Mouse (Mus musculus): ENCODE data around the gene Dlx1. TPM values are rescaled to one million over a fixed set of nuclear protein-coding genes. Genes with fewer than 3 reads are reported as not detected.

The Dlx1 gene
- polyA plus RNA-seq, 1 experiment from 2014 or later, result 3.9 TPM

DNA sequence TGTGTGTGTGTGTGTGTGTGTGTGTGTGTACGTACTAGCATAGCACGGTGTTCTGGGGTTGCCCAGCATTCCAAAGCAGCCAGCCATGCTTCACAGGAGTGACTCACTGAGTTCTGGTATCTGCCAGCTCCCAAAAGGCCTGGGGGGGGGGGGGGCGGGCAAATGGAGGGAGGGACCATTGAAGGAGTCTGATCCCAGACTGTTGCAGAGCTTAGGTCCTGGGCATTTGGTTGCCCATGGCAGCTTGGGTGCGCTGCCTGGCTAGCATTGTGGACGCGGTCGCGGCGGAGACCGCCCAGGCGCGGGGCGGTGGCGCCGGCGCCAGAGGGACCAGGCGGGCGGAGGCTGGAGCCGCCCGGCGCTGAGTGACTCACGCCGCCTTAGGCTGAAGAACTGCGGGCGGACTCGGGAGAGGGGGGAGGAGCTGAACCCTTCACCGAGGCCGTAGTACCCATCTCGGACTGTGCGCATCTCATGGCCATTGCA, 14.9 kb downstream of the Dlx1 start:
- no peak overlapping the region for H3K27ac ChIP-seq
- no peak overlapping the region for H3K9ac ChIP-seq
- ATAC-seq (ENCODE audit: insufficient number of reproducible peaks, low FRiP score, low TSS enrichment, low read depth), result 0 out of 2 replicates have a peak, but pooled peaks have one; percentile 15

DNA sequence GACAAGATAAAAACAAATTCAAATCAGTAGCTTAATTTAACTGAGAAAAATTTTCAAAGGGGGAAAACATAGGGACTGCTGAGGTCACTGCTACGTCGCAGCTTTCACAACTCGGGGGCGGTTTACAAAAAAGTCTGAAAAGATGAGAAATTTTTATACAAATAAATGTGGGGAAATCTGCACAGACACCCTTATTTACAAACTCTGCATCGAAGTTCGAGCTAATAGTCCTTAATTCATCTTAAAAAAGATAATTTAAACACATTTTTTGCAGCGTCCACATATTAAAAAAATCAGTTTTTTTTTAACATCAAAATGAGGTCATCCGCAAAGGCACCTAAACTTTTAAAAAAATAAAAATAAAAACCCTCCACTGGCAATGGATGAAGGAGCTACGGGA, 15.6 kb downstream of the Dlx1 start:
- H3K4me3 ChIP-seq, result peak overlapping the region; percentile 48
- peaks cover 71% of the 10 kb centered on the region for H3K4me1 ChIP-seq
- no peak overlapping the region for H3K27ac ChIP-seq

More for the DNA sequence above, 14.9 kb downstream of the Dlx1 start:
- Histone ChIP-seq H3K27me3 (peaks cover 91% of the 10 kb centered on the region), H3K36me3 (no peaks in the 10 kb centered on the region), H3K4me1 (peaks cover 73% of the 10 kb centered on the region), H3K4me3 (peak overlapping the region; percentile 25), H3K4me2 (peak overlapping the region; percentile 37), H3K9me3 (no peaks in the 10 kb centered on the region)
- WGBS, result under 1% methylated on average over 30 of the region's 30 CpGs

DNA sequence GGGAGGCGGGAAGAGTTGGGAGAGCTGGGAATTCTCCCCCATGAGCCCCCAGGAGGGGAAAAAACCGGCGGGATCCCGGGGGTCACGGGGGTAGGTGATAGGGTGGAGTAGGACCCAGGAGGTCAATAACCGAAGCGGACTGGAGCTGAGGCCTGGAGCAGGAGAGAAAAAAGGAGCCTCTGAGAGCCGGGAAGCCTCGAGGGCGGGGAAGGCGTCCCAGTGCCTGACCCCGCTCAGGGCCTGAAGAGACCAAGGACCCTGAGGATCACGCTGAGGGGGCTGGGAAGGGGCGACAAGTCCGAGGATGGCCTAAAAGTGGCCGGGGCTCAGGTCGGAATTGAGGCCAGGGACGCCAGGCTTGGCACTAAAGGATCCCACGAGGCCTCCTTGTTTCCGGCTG, 16.0 kb downstream of the Dlx1 start:
- Histone ChIP-seq H3K9me3 (no peaks in the 10 kb centered on the region), H3K27ac (no peak overlapping the region), H3K4me3 (peak overlapping the region; percentile 48), H3K4me1 (peaks cover 67% of the 10 kb centered on the region), H3K9ac (no peak overlapping the region), H3K4me2 (peak overlapping the region; percentile 34), H3K36me3 (no peaks in the 10 kb centered on the region), H3K27me3 (peaks cover 91% of the 10 kb centered on the region)
- no peak for ATAC-seq (ENCODE audit: insufficient number of reproducible peaks, low FRiP score, low TSS enrichment, low read depth)
- WGBS, result 5% methylated on average over 20 of the region's 20 CpGs

More for the DNA sequence above, 15.6 kb downstream of the Dlx1 start:
- H3K9ac ChIP-seq, result no peak overlapping the region
- H3K9me3 ChIP-seq, result no peaks in the 10 kb centered on the region
- no peaks in the 10 kb centered on the region for H3K36me3 ChIP-seq
- ATAC-seq (ENCODE audit: insufficient number of reproducible peaks, low FRiP score, low TSS enrichment, low read depth), result no peak
- H3K4me2 ChIP-seq, result peak overlapping the region; percentile 34; the same call in 1 of the 2 replicates
- peaks cover 91% of the 10 kb centered on the region for H3K27me3 ChIP-seq
- WGBS, result 3% methylated on average over 9 of the region's 9 CpGs

DNA sequence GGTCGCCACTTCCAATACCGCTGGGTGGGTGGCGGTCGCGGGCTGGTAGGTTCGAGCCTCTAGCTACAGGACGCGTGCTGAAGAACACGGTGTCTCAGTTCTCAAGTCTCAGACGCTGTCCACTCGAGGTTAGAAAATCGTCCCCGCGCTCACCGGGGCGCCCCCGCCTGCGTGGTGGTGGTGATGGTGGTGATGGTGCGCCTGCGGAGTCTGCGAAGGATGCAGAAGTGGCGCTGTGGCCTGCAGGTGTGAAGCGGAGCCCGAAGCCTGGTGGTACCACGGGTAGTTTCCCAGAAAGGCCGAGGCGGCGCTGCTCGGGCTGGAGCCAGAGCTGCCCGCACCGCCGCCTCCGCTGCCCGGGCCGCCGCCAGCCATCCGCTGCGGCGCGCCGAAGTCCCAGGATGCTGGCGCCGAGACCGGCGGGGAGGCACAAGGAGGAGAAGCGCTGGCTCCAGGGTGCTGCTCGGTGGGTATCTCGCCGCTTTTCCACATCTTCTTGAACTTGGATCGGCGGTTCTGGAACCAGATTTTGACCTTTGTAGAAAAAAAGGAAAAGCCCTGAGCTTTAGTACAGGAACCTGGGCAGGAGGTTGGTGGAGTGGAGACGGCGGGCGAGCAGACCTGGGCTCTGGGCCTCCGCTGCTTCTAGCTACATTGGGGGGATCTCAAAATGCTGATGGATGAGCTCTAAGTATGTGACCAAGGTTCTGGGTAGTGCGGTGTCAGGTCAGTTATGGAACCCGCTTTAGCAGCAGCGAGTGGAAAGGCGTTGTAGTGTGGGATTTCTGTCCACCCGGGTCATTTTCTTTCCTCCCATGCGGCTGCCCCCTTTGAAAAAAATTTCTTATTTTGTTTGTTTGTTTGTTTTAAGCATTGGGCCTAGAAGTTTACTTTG, 16.7 kb downstream of the Dlx1 start:
- Histone ChIP-seq H3K36me3 (no peaks in the 10 kb centered on the region), H3K9ac (no peak overlapping the region), H3K4me2 (peak overlapping the region; percentile 34), H3K9me3 (no peaks in the 10 kb centered on the region), H3K27ac (no peak overlapping the region), H3K27me3 (peaks cover 90% of the 10 kb centered on the region), H3K4me3 (peak overlapping the region; percentile 48), H3K4me1 (peaks cover 60% of the 10 kb centered on the region)
- 3% methylated on average over 61 of the region's 61 CpGs for WGBS
- ATAC-seq (ENCODE audit: insufficient number of reproducible peaks, low FRiP score, low TSS enrichment, low read depth), result no peak

DNA sequence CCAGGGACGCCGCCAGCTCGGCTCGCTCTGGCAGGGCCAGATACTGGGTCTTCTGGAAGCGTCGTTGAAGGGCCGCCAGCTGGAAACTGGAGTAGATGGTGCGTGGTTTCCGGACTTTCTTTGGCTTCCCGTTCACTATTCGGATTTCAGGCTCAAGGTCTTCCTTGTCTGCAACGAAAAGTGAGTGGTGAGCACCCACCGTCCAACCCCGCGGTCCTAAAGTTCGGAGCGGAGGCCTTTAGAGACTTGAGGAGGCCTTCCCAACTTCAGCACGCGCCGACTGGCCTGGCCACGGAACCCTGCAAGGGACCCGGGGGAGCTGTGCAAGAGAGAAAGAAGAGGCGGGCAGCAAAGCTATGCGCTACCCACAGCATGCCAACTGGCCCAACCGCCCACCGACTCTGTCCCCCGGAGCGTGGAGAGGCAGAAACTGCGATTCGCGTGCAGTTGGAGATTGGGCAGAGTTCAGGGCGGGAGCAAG, 17.5 kb downstream of the Dlx1 start:
- Histone ChIP-seq H3K36me3 (no peaks in the 10 kb centered on the region), H3K4me1 (peaks cover 53% of the 10 kb centered on the region), H3K4me3 (peak overlapping the region; percentile 48), H3K9ac (no peak overlapping the region), H3K4me2 (peak overlapping the region; percentile 95), H3K27ac (no peak overlapping the region), H3K9me3 (no peaks in the 10 kb centered on the region), H3K27me3 (peaks cover 90% of the 10 kb centered on the region)
- ATAC-seq (ENCODE audit: insufficient number of reproducible peaks, low FRiP score, low TSS enrichment, low read depth), result no peak
- 1% methylated on average over 32 of the region's 32 CpGs for WGBS

DNA sequence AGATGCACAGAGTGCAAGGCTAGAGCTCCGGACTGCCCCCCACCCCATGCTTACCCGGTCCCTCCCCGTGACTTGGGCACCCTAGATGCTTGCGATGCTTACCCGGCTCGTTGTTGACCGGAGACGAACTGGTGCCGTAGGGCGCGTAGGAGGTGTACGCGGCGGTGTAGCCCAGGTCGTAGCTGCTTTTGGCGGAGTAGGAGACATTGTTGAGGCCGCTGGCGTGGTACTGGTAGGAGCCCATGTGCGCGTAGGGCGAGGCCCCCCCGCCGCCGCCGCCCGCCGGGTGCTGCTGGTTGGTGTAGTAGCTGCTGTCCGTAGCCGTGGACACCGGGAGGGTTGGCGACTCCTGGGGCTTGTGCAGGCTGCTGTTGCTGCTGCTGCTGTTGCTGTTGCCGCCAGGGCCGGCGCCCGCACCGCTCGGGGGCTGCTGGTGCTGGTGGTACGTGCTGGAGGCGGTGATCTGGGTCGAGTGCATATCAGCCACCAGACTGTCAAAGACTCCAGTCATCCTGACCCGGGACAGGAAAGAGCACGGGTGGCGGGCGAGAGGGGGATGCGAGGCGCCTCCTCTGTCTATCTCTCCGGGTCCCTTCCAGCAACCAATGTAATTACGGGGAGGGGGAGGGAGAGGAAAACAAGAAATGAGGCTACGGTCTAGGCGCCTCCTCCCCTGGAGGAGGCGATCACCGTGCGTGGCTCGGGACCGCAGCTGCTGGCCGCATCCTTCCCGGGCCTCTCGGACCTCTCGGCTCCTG, 18.1 kb downstream of the Dlx1 start:
- H3K4me1 ChIP-seq, result peaks cover 47% of the 10 kb centered on the region
- H3K4me3 ChIP-seq, result peak overlapping the region; percentile 48
- H3K4me2 ChIP-seq, result peak overlapping the region; percentile 95
- under 1% methylated on average over 59 of the region's 59 CpGs for WGBS
- H3K9me3 ChIP-seq, result no peaks in the 10 kb centered on the region
- H3K27me3 ChIP-seq, result peaks cover 88% of the 10 kb centered on the region
- no peaks in the 10 kb centered on the region for H3K36me3 ChIP-seq
- no peak for ATAC-seq (ENCODE audit: insufficient number of reproducible peaks, low FRiP score, low TSS enrichment, low read depth)
- no peak overlapping the region for H3K27ac ChIP-seq
- peak overlapping the region; percentile 39 for H3K9ac ChIP-seq

DNA sequence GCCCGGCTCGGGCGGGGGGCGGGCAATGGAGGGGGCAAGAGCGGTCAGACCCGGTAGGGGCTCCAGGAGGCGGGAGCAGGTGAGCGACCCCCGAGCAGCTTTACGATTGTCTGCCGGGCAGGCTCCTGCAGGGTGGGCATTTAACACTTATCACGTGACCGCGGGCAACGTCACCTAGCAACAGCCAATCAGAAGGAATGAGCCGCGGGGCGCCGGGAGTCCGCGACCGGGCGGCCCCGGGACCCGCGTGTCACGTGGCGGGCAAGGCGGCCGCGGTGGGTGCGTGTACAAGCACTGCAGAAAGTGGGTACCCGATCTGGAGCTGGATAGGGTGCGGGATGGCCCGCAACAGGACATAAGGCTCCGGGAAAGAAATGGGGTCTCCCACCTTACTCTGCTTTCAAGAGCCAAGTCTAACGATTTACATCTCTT, 18.7 kb downstream of the Dlx1 start, which contains the start of gene Dlx2:
Dlx2 (minus strand) TSS at position 115 of the 432 bp plus-strand sequence.
- no peak within 1 kb of the TSS for H3K27ac ChIP-seq
- peak within 1 kb of the TSS; percentile 95 for H3K4me2 ChIP-seq
- WGBS, result under 1% methylated on average over 37 of the region's 37 CpGs
- peak within 1 kb of the TSS; percentile 48 for H3K4me3 ChIP-seq
- no peaks in the 10 kb centered on the region for H3K9me3 ChIP-seq
- H3K4me1 ChIP-seq, result peaks cover 41% of the 10 kb centered on the region
- no peaks in the 10 kb centered on the region for H3K36me3 ChIP-seq
- H3K27me3 ChIP-seq, result peaks cover 88% of the 10 kb centered on the region
- ATAC-seq (ENCODE audit: insufficient number of reproducible peaks, low FRiP score, low TSS enrichment, low read depth), result no peak
- H3K9ac ChIP-seq, result peak within 1 kb of the TSS; percentile 39

DNA sequence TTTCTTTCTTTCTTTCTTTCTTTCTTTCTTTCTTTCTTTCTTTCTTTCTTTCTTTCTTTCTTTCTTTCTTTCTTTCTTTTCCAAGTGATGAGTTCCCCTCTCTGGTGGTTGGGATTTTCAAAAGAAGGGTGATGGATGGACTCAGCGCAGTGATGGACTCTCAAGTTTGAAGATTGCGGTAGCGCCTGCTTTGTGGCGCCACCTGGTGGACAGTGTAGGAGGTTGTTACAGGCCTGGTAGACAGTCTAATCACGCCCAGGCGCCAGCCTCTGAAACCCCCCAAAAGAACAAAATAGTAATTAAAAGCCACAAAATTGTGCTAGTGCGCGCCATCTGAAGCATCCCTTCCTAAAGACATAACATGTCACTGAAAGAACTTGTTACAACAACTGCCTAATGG, 19.9 kb downstream of the Dlx1 start:
- no peak overlapping the region for H3K27ac ChIP-seq
- peaks cover 87% of the 10 kb centered on the region for H3K27me3 ChIP-seq
- 4% methylated on average over 8 of the region's 8 CpGs for WGBS
- H3K36me3 ChIP-seq, result no peaks in the 10 kb centered on the region
- H3K9me3 ChIP-seq, result no peaks in the 10 kb centered on the region
- H3K4me2 ChIP-seq, result no peak overlapping the region
- H3K9ac ChIP-seq, result no peak overlapping the region
- H3K4me3 ChIP-seq, result no peak overlapping the region
- peaks cover 33% of the 10 kb centered on the region for H3K4me1 ChIP-seq
- no peak for ATAC-seq (ENCODE audit: insufficient number of reproducible peaks, low FRiP score, low TSS enrichment, low read depth)

DNA sequence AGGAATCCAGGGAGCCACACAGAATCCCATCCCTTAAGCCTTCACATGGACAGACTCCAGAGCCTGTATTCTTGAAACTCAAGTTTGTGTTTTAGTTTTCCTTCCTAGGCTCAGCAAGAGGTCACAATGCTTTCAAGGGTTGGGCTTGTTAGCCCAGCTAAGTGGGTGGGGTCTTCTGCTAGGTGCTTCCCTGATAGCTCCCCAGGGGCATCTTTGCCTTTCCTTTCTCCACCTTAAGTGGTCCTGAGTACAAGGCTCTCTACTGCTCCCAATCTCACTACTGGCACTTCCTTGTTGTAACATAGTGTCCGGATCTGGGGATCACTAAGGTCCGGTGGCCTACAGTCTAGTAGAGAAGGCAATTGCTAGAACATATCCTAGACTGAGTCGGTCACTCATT, 22.4 kb downstream of the Dlx1 start:
- Histone ChIP-seq H3K4me2 (no peak overlapping the region), H3K4me3 (no peak overlapping the region), H3K9me3 (no peaks in the 10 kb centered on the region), H3K27me3 (peaks cover 79% of the 10 kb centered on the region), H3K27ac (no peak overlapping the region), H3K36me3 (no peaks in the 10 kb centered on the region), H3K9ac (no peak overlapping the region), H3K4me1 (peaks cover 17% of the 10 kb centered on the region)
- ATAC-seq (ENCODE audit: insufficient number of reproducible peaks, low FRiP score, low TSS enrichment, low read depth), result no peak
- 35% methylated on average over 3 of the region's 3 CpGs for WGBS

DNA sequence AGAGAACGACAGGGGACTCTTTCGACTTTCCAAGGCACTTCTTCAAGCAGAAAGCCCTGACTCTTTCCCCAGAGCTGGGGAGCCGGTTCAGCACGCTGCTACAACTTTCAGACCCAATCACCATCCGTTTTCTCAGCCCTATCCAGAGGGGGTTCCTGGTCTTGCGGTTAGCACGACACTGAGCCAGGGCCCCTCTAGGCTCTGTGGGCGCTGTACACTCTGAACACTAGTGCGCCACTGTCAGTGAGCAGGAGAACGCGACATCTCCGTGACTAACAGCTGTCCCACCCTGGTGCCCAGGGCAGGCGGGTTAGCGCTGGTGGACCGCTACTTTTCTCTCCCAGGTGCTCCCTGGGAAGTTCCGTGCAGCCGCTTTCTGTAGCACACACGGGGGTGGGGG, 23.8 kb downstream of the Dlx1 start:
- no peak overlapping the region for H3K27ac ChIP-seq
- no peak for ATAC-seq (ENCODE audit: insufficient number of reproducible peaks, low FRiP score, low TSS enrichment, low read depth)
- WGBS, result 3% methylated on average over 17 of the region's 18 CpGs
- peaks cover 65% of the 10 kb centered on the region for H3K27me3 ChIP-seq
- H3K9me3 ChIP-seq, result no peaks in the 10 kb centered on the region
- H3K9ac ChIP-seq, result no peak overlapping the region
- peak overlapping the region; percentile 22; the same call in 1 of the 2 replicates for H3K4me2 ChIP-seq
- peaks cover 3% of the 10 kb centered on the region for H3K4me1 ChIP-seq
- H3K36me3 ChIP-seq, result no peaks in the 10 kb centered on the region
- H3K4me3 ChIP-seq, result no peak overlapping the region

DNA sequence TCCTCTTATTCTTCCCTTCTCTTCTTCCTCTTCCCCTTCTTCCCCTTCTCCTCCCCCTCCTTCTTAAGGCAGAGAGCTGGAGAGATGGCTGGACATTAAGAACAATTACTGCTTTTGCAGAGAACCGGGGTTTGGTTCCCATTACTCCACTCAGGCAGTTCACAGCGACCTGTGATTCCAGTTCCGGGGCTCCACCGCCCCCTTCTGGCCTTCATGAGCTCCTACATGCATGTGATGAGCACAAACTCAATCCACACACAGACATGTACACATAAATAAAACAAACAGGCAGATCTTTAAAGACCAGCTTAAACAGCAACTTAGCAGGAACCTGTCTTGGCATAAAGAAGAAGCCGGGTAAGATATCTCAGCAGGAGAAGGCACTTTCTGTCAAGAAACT, 28.2 kb downstream of the Dlx1 start:
- 65% methylated on average over 5 of the region's 5 CpGs for WGBS
- Histone ChIP-seq H3K9me3 (0 out of 2 replicates have a peak, but pooled peaks cover 2% of the 10 kb centered on the region), H3K27me3 (peaks cover 29% of the 10 kb centered on the region), H3K4me2 (no peak overlapping the region), H3K27ac (no peak overlapping the region), H3K9ac (no peak overlapping the region), H3K4me3 (no peak overlapping the region), H3K36me3 (no peaks in the 10 kb centered on the region), H3K4me1 (no peaks in the 10 kb centered on the region)
- ATAC-seq (ENCODE audit: insufficient number of reproducible peaks, low FRiP score, low TSS enrichment, low read depth), result no peak
